Comparison of ENCODE assay signal across 8 mouse cellular contexts in the genomic region with DNA sequence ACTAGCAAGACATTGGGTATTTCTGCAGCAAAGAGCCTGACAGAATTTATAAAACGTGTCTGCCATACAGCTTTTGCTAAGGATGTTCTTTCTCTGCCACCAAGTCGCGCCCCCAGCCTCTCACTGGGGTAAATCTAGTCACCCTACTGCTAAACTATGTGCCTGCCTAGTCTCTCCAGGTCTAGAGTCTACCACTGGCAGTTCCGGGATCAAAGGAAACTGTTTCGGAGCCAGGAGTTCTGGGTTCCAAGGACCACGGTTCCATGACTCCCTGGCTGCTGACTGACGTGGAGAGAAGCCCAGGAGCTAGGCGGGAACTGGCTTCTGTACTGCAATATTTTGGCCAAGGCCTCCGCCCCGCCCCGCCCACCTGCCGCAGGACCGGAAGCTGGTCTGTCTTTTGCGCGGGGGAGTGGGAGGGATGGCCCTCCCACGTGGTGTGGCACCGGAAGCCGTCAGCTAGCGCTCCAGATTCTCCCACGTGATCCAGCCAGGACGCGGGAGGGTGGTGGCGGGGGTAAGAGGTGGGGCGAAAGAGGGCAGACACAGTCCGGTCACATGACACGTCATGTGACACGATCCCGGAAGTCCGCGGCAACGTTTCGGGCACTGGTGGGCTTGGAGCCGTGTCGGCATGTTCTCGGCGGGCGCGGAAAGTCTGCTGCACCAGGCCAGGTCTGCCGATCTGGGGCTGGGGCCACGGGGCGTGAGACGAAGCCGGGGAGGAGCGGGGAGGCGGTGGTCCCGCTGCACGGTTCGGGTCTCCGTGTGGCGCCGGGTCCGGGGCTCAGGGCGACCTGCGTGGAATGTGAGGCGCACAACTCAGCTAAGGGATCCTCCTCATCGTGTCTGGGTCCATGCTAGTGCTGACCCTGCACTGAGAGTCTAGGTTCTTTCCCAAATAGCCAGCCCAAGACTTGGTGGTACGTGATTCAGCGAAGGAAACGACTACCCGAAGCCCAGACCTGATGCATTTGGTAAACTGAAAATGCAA. TPM values are rescaled to one million over a fixed set of nuclear protein-coding genes. Genes with fewer than 3 reads are reported as not detected.
A peak's percentile ranks its signal among the peaks of the same experiment; 100 is the strongest.
DNase-seq lines count a peak whose midpoint lies in the region; ATAC-seq and TF ChIP-seq lines count a peak whose summit lies in the region.

A gene (plus strand): TSS at position 484 of the 994 bp plus-strand sequence.

- H3K36me3 ChIP-seq in ES-E14 (ENCODE audit: control insufficient read depth, insufficient read depth, low read length, poor library complexity, severe bottlenecking): peaks cover 21% of the 10 kb centered on the region
- H3K36me3 ChIP-seq in forebrain, embryonic 15.5 days: peaks cover 9% of the 10 kb centered on the region; the same call in 1 of the 2 replicates
- peaks cover 21% of the 10 kb centered on the region for H3K36me3 ChIP-seq in lung, embryonic 14.5 days (ENCODE audit: insufficient read depth)
- H3K36me3 ChIP-seq in thymus, adult 2 months (ENCODE audit: control insufficient read depth, insufficient read depth, low read length): no peaks in the 10 kb centered on the region

- intact Hi-C loops in heart, postnatal 25 days (cut with DNase I): loop anchor here (1.0 kb wide), 1 partner anchor 21 kb away; no protein-coding TSS in a partner anchor

- H3K9ac ChIP-seq in ES-E14 (ENCODE audit: insufficient read depth, low read depth, low read length, poor library complexity, severe bottlenecking): peak within 1 kb of the TSS; percentile 92
- peak within 1 kb of the TSS; percentile 55 for H3K9ac ChIP-seq in forebrain, embryonic 15.5 days (replicated peaks)
- H3K9ac ChIP-seq in lung, embryonic 14.5 days: peak within 1 kb of the TSS; percentile 67

- TF ChIP-seq CTCF in layer of hippocampus, adult 2 months (conservative IDR thresholded peaks at IDR 0.05): no peak
- no peak for TF ChIP-seq CTCF in lung, embryonic 14.5 days (IDR thresholded peaks at IDR 0.05; ENCODE audit: low read depth)
- TF ChIP-seq CTCF in olfactory bulb, adult 2 months (IDR thresholded peaks at IDR 0.05; ENCODE audit: insufficient read depth, low read depth, low read length): no peak
- no peak for TF ChIP-seq CTCF in thymus, adult 2 months (IDR thresholded peaks at IDR 0.05; ENCODE audit: borderline replicate concordance, control insufficient read depth, extremely low read depth, insufficient read depth, low read length, poor library complexity)

- peak within 1 kb of the TSS; percentile 87 to 91 for H3K4me3 ChIP-seq in ES-E14 (ENCODE audit: insufficient read depth in 1 of 2, low read depth in 1 of 2, low read length in 2 of 2, poor library complexity in 1 of 2, severe bottlenecking in 1 of 2)
- H3K4me3 ChIP-seq in forebrain, embryonic 15.5 days: peak within 1 kb of the TSS; percentile 61
- peak within 1 kb of the TSS; percentile 95 for H3K4me3 ChIP-seq in layer of hippocampus, adult 2 months
- peak within 1 kb of the TSS; percentile 78 for H3K4me3 ChIP-seq in lung, embryonic 14.5 days (ENCODE audit: low read depth, low read length)
- H3K4me3 ChIP-seq in olfactory bulb, adult 2 months (ENCODE audit: insufficient read depth, low read depth, low read length): peak within 1 kb of the TSS; percentile 98
- H3K4me3 ChIP-seq in thymus, adult 2 months (ENCODE audit: control insufficient read depth, insufficient read depth, low read length): peak within 1 kb of the TSS; percentile 80

- WGBS in forebrain, embryonic 15.5 days: 1% methylated on average over 60 of the region's 60 CpGs
- WGBS in lung, embryonic 14.5 days: 1% methylated on average over 60 of the region's 60 CpGs
- WGBS in olfactory bulb, adult 2 months: 1% methylated on average over 60 of the region's 60 CpGs
- WGBS in thymus, adult 2 months: 3% methylated on average over 60 of the region's 60 CpGs

- peak within 1 kb of the TSS; percentile 63 for H3K4me2 ChIP-seq in forebrain, embryonic 15.5 days (replicated peaks)
- peak within 1 kb of the TSS; percentile 86 for H3K4me2 ChIP-seq in lung, embryonic 14.5 days

- H3K27ac ChIP-seq in ES-E14 (ENCODE audit: insufficient read depth, low read depth, low read length, poor library complexity, severe bottlenecking): peak within 1 kb of the TSS; percentile 25; the same call in 1 of the 2 replicates
- peak within 1 kb of the TSS; percentile 92 for H3K27ac ChIP-seq in forebrain, embryonic 15.5 days (replicated peaks)
- peak within 1 kb of the TSS; percentile 91 for H3K27ac ChIP-seq in layer of hippocampus, adult 2 months
- H3K27ac ChIP-seq in lung, embryonic 14.5 days (ENCODE audit: low read depth): peak within 1 kb of the TSS; percentile 74
- H3K27ac ChIP-seq in olfactory bulb, adult 2 months (ENCODE audit: insufficient read depth, low read depth, low read length): peak within 1 kb of the TSS; percentile 83
- H3K27ac ChIP-seq in thymus, adult 2 months (ENCODE audit: control insufficient read depth, insufficient read depth, low read length): peak within 1 kb of the TSS; percentile 82

- H3K9me3 ChIP-seq in ES-E14 (ENCODE audit: control insufficient read depth, insufficient read depth, low read depth, low read length): no peaks in the 10 kb centered on the region
- H3K9me3 ChIP-seq in forebrain, embryonic 15.5 days: no peaks in the 10 kb centered on the region
- no peaks in the 10 kb centered on the region for H3K9me3 ChIP-seq in lung, embryonic 14.5 days (ENCODE audit: low read depth, low read length)

- ATAC-seq in forebrain, embryonic 15.5 days (replicated peaks): peak; percentile 89
- peak; percentile 85 for ATAC-seq in lung, embryonic 14.5 days (ENCODE audit: insufficient read depth)

- H3K4me1 ChIP-seq in ES-E14 (ENCODE audit: control insufficient read depth in 2 of 2, insufficient read depth in 2 of 2, low read length in 2 of 2, poor library complexity in 1 of 2): peaks cover 0 to 3% of the 10 kb centered on the region in 2 experiments; a peak in 3 of 4 replicates
- H3K4me1 ChIP-seq in forebrain, embryonic 15.5 days: peaks cover 17% of the 10 kb centered on the region
- H3K4me1 ChIP-seq in lung, embryonic 14.5 days (ENCODE audit: insufficient read depth): no peaks in the 10 kb centered on the region
- 0 out of 2 replicates have a peak, but pooled peaks cover 4% of the 10 kb centered on the region for H3K4me1 ChIP-seq in olfactory bulb, adult 2 months (ENCODE audit: control insufficient read depth, insufficient read depth, low read length)
- H3K4me1 ChIP-seq in thymus, adult 2 months (replicated peaks; ENCODE audit: control insufficient read depth, insufficient read depth, low read length): peaks cover 12% of the 10 kb centered on the region

- no peaks in the 10 kb centered on the region for H3K27me3 ChIP-seq in forebrain, embryonic 15.5 days
- no peaks in the 10 kb centered on the region for H3K27me3 ChIP-seq in lung, embryonic 14.5 days (ENCODE audit: insufficient read depth, low read length)
- H3K27me3 ChIP-seq in thymus, adult 2 months (ENCODE audit: control insufficient read depth, insufficient read depth, low read length): no peaks in the 10 kb centered on the region

- in situ Hi-C loops in ES-E14 (cut with MboI; ENCODE audit: low sequenced_read_pairs in 2 of 2, unreplicated experiment in 2 of 2): no loop called here

- DNase-seq in ES-E14 (ENCODE audit: low read depth, low spot score): peak; percentile 95
- peak; percentile 97 for DNase-seq in cerebellum, adult 11-12 months
- DNase-seq in heart, postnatal 25 days (ENCODE audit: low spot score): peak; percentile 91
- DNase-seq in layer of hippocampus, adult 2 months (ENCODE audit: low spot score in 2 of 2): peak; percentile 87 to 92
- peak; percentile 97 for DNase-seq in lung, embryonic 14.5 days
- DNase-seq in thymus, adult 2 months: peak; percentile 92

- peak; percentile 65 for TF ChIP-seq POLR2A in olfactory bulb, adult 2 months (IDR thresholded peaks at IDR 0.05; ENCODE audit: insufficient read depth, low read depth, low read length)
- TF ChIP-seq POLR2A in thymus, adult 2 months (IDR thresholded peaks at IDR 0.05; ENCODE audit: control insufficient read depth, extremely low read depth, insufficient read depth, low read length, poor library complexity): peak; percentile 66; the same call in 1 of the 2 replicates

TF ChIP-seq in ES-E14, 5 proteins besides CTCF, POLR2A, EP300 and RAD21:
- TF ChIP-seq ZNF384 (IDR thresholded peaks at IDR 0.05; ENCODE audit: low read depth, low read length) (no peak), CHD2 (IDR thresholded peaks at IDR 0.05; ENCODE audit: low read depth, low read length) (no peak), HCFC1 (IDR thresholded peaks at IDR 0.05; ENCODE audit: borderline replicate concordance, insufficient read depth, low read length) (peak; percentile 64; the same call in 1 of the 2 replicates)

RNA-seq across cellular contexts. Expression of the gene that starts here (rescaled TPM):
- total RNA-seq in ES-E14 (2012; rRNA removed): 17.4 and 26.3 TPM in 2 replicates
- polyA plus RNA-seq in forebrain, embryonic 15.5 days (2015; fragmentation: Nextera tagmentation; extraction: Ambion mirVana): 15.0 and 15.1 TPM in 2 replicates
- 1 to 10 TPM; 5.5 to 6.2 TPM for total RNA-seq in heart, postnatal 25 days (2021)
- 10 to 100 TPM; 24.4 to 31.3 TPM for total RNA-seq in layer of hippocampus, adult 2 months (2021)
- 8.9 and 9.9 TPM in 2 replicates for polyA plus RNA-seq in lung, embryonic 14.5 days (2014; fragmentation: Nextera tagmentation; extraction: Ambion mirVana)
- polyA plus RNA-seq in olfactory bulb, adult 2 months (2012; ENCODE audit: insufficient read depth, insufficient read length, low replicate concordance, missing spikeins): not detected in 2 replicates
- polyA plus RNA-seq in thymus, adult 2 months (2012; rRNA removed): 75.2 and 87.1 TPM in 2 replicates

Comparison
In these comparisons a context has a peak if more than half of its experiments do, and no peak if none do; other contexts are left out.
1. Peak in every context shown above with its lines: DNase-seq, ATAC-seq, H3K4me3 ChIP-seq and H3K27ac ChIP-seq.
2. H3K27ac ChIP-seq: peak in every context shown above with its lines; median percentile 92 in forebrain, embryonic 15.5 days; 91 in layer of hippocampus, adult 2 months; 83 in olfactory bulb, adult 2 months; 82 in thymus, adult 2 months; 74 in lung, embryonic 14.5 days; 25 in ES-E14.